Mouse (Mus musculus): ENCODE data around the gene Braf. TPM values are rescaled to one million over a fixed set of nuclear protein-coding genes. Genes with fewer than 3 reads are reported as not detected.

The Braf gene
- total and polyA plus RNA-seq, 3 experiments = 1.9 to 42.5 (median 12.7) TPM

GRCm38 (mm10) chr6:39585517-39585916 is 139.7 kb downstream of the Braf start, which contains the start of gene Gm42420:
Gm42420 (plus strand) TSS chr6:39585753.
- ATAC-seq (ENCODE audit: extremely low read depth, insufficient number of reproducible peaks, low FRiP score, poor library complexity, severe bottlenecking) (no peak), DNase-seq (ENCODE audit: low spot score) (no peak)
- peaks cover 6% of the 10 kb centered on the region; the same call in 1 of the 2 replicates for H3K4me1 ChIP-seq (ENCODE audit: insufficient read depth, low read depth, low read length)
- H3K9me3 ChIP-seq (replicated peaks) = no peaks in the 10 kb centered on the region
- TF ChIP-seq GATA1 (IDR thresholded peaks at IDR 0.05; ENCODE audit: borderline replicate concordance, low read length) = no peak
- TF ChIP-seq POLR2AphosphoS5 (IDR thresholded peaks at IDR 0.05; ENCODE audit: insufficient replicate concordance, low read depth, low read length) = no peak
- no peak for TF ChIP-seq CTCF (IDR thresholded peaks at IDR 0.05; ENCODE audit: low read depth, low read length)
- no peak for TF ChIP-seq TAL1 (conservative IDR thresholded peaks at IDR 0.05; ENCODE audit: low read depth, low read length)
- no peak for TF ChIP-seq GATA2 (IDR thresholded peaks at IDR 0.05; ENCODE audit: borderline replicate concordance, low read depth, low read length)
- H3K27me3 ChIP-seq (ENCODE audit: insufficient read depth, low read length) = no peaks in the 10 kb centered on the region
- H3K4me3 ChIP-seq (ENCODE audit: low read depth, low read length) = no peak within 1 kb of the TSS
- H3K36me3 ChIP-seq (replicated peaks) = peaks cover 86% of the 10 kb centered on the region

DNA sequence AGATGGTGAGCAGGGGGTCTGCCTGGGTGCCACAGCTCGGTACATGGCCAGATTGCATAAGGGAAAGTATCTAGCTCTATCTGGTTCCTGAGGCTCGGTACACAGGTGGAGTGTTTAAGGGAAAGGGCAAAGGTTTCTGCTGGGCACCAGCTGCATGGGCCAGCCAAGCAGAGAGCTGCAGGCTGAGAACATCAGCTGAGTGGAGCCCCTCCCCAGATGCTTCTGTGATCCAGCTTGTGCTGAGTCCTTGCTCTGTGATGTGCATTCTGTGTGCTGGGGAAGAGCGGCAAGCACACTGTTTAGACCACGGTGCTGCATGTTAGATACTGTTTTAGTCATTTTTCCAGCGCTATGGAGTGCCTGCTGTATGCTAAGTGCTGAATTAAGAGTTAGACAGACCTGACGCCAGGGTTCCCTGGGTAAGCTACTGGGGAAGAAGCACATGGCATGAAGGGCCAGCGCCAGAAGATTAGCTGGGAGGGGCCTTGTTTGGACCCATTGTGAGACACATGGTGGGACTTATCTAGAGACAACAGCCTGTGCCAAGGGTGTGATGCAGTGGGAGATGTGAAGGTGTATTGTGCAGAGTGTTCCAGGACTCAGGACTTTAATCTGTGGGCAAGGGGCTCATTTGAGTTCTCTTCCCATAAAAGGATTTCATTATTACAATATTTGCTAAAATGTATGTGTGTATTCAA is 144.0 kb downstream of the Braf start:
- Histone ChIP-seq H3K4me3 (ENCODE audit: low read depth, low read length) (no peak overlapping the region), H3K4me1 (ENCODE audit: insufficient read depth, low read depth, low read length) (peaks cover 6% of the 10 kb centered on the region; the same call in 1 of the 2 replicates), H3K27me3 (ENCODE audit: insufficient read depth, low read length) (no peaks in the 10 kb centered on the region), H3K36me3 (replicated peaks) (peaks cover 89% of the 10 kb centered on the region), H3K9me3 (replicated peaks) (no peaks in the 10 kb centered on the region)
- TF ChIP-seq GATA2 (IDR thresholded peaks at IDR 0.05; ENCODE audit: borderline replicate concordance, low read depth, low read length) (no peak), POLR2AphosphoS5 (IDR thresholded peaks at IDR 0.05; ENCODE audit: insufficient replicate concordance, low read depth, low read length) (no peak), GATA1 (IDR thresholded peaks at IDR 0.05; ENCODE audit: borderline replicate concordance, low read length) (no peak), CTCF (IDR thresholded peaks at IDR 0.05; ENCODE audit: low read depth, low read length) (no peak), TAL1 (conservative IDR thresholded peaks at IDR 0.05; ENCODE audit: low read depth, low read length) (no peak)
- no peak for ATAC-seq (ENCODE audit: extremely low read depth, insufficient number of reproducible peaks, low FRiP score, poor library complexity, severe bottlenecking)
- DNase-seq (ENCODE audit: low spot score) = no peak

- Histone ChIP-seq H3K4me1 (ENCODE audit: insufficient read depth, low read depth, low read length) (peaks cover 6% of the 10 kb centered on the region; the same call in 1 of the 2 replicates), H3K4me3 (ENCODE audit: low read depth, low read length) (no peak overlapping the region), H3K9me3 (replicated peaks) (no peaks in the 10 kb centered on the region), H3K36me3 (replicated peaks) (peaks cover 84% of the 10 kb centered on the region), H3K27me3 (ENCODE audit: insufficient read depth, low read length) (no peaks in the 10 kb centered on the region)
- DNase-seq (ENCODE audit: low spot score) (no peak), ATAC-seq (ENCODE audit: extremely low read depth, insufficient number of reproducible peaks, low FRiP score, poor library complexity, severe bottlenecking) (no peak)
- TF ChIP-seq GATA2 (IDR thresholded peaks at IDR 0.05; ENCODE audit: borderline replicate concordance, low read depth, low read length) = no peak
- no peak for TF ChIP-seq TAL1 (conservative IDR thresholded peaks at IDR 0.05; ENCODE audit: low read depth, low read length)
Measured at GRCm38 (mm10) chr6:39580558-39580957, 144.7 kb downstream of the Braf start.

GRCm38 (mm10) chr6:39579552-39579951 is 145.7 kb downstream of the Braf start:
- Histone ChIP-seq H3K27me3 (ENCODE audit: insufficient read depth, low read length) (no peaks in the 10 kb centered on the region), H3K4me1 (ENCODE audit: insufficient read depth, low read depth, low read length) (peaks cover 14% of the 10 kb centered on the region), H3K9me3 (replicated peaks) (no peaks in the 10 kb centered on the region), H3K4me3 (ENCODE audit: low read depth, low read length) (no peak overlapping the region), H3K36me3 (replicated peaks) (peaks cover 79% of the 10 kb centered on the region)
- DNase-seq (ENCODE audit: low spot score) (no peak), ATAC-seq (ENCODE audit: extremely low read depth, insufficient number of reproducible peaks, low FRiP score, poor library complexity, severe bottlenecking) (no peak)
- TF ChIP-seq GATA1 (IDR thresholded peaks at IDR 0.05; ENCODE audit: borderline replicate concordance, low read length) (no peak), GATA2 (IDR thresholded peaks at IDR 0.05; ENCODE audit: borderline replicate concordance, low read depth, low read length) (no peak), POLR2AphosphoS5 (IDR thresholded peaks at IDR 0.05; ENCODE audit: insufficient replicate concordance, low read depth, low read length) (no peak), CTCF (IDR thresholded peaks at IDR 0.05; ENCODE audit: low read depth, low read length) (no peak), TAL1 (conservative IDR thresholded peaks at IDR 0.05; ENCODE audit: low read depth, low read length) (no peak)

DNA sequence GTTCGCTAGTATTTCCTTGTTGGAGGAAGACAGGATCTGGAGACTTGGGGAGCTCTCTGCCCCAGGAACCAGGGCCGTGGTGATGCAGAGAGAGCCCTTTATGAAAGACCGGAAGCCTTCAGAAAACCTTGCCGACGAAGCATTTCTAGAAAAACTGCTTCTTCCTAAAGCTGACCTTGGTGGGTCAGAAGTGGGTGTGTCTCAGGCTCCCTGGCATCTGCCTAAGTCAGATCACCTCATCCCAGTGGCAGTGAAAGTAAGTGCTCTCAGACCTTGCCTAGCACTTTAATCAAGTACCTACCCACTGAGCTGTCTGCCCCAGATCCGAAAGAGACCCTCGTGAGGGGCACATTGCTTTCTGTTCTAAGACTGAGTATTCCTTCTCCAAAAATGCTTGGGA is 150.3 kb downstream of the Braf start:
- no peak for TF ChIP-seq TAL1 (conservative IDR thresholded peaks at IDR 0.05; ENCODE audit: low read depth, low read length)
- TF ChIP-seq CTCF (IDR thresholded peaks at IDR 0.05; ENCODE audit: low read depth, low read length) = no peak
- no peak for TF ChIP-seq POLR2AphosphoS5 (IDR thresholded peaks at IDR 0.05; ENCODE audit: insufficient replicate concordance, low read depth, low read length)
- TF ChIP-seq GATA2 (IDR thresholded peaks at IDR 0.05; ENCODE audit: borderline replicate concordance, low read depth, low read length) = no peak
- no peak for TF ChIP-seq GATA1 (IDR thresholded peaks at IDR 0.05; ENCODE audit: borderline replicate concordance, low read length)
- no peak for DNase-seq (ENCODE audit: low spot score)
- peak overlapping the region; percentile 83; the same call in 1 of the 2 replicates for H3K4me3 ChIP-seq (ENCODE audit: low read depth, low read length)
- H3K4me1 ChIP-seq (ENCODE audit: insufficient read depth, low read depth, low read length) = peaks cover 22% of the 10 kb centered on the region
- peaks cover 37% of the 10 kb centered on the region for H3K36me3 ChIP-seq (replicated peaks)
- no peaks in the 10 kb centered on the region for H3K9me3 ChIP-seq (replicated peaks)
- H3K27me3 ChIP-seq (ENCODE audit: insufficient read depth, low read length) = peaks cover 10% of the 10 kb centered on the region; the same call in 1 of the 2 replicates
- no peak for ATAC-seq (ENCODE audit: extremely low read depth, insufficient number of reproducible peaks, low FRiP score, poor library complexity, severe bottlenecking)

GRCm38 (mm10) chr6:39574555-39574869 is 150.8 kb downstream of the Braf start:
- H3K9me3 ChIP-seq (replicated peaks) = no peaks in the 10 kb centered on the region
- ATAC-seq (ENCODE audit: extremely low read depth, insufficient number of reproducible peaks, low FRiP score, poor library complexity, severe bottlenecking) = no peak
- peaks cover 22% of the 10 kb centered on the region for H3K4me1 ChIP-seq (ENCODE audit: insufficient read depth, low read depth, low read length)
- peaks cover 10% of the 10 kb centered on the region for H3K27me3 ChIP-seq (ENCODE audit: insufficient read depth, low read length)
- DNase-seq (ENCODE audit: low spot score) = peak; percentile 15
- TF ChIP-seq POLR2AphosphoS5 (IDR thresholded peaks at IDR 0.05; ENCODE audit: insufficient replicate concordance, low read depth, low read length) = no peak
- TF ChIP-seq GATA1 (IDR thresholded peaks at IDR 0.05; ENCODE audit: borderline replicate concordance, low read length) = no peak
- TF ChIP-seq CTCF (IDR thresholded peaks at IDR 0.05; ENCODE audit: low read depth, low read length) = no peak
- no peak for TF ChIP-seq GATA2 (IDR thresholded peaks at IDR 0.05; ENCODE audit: borderline replicate concordance, low read depth, low read length)
- no peak for TF ChIP-seq TAL1 (conservative IDR thresholded peaks at IDR 0.05; ENCODE audit: low read depth, low read length)
- peaks cover 32% of the 10 kb centered on the region for H3K36me3 ChIP-seq (replicated peaks)
- H3K4me3 ChIP-seq (ENCODE audit: low read depth, low read length) = peak overlapping the region; percentile 83

Measured in G1E (cell line).